Mouse (Mus musculus): ENCODE measurements around the gene Kank4. TPM values are rescaled to one million over a fixed set of nuclear protein-coding genes. Genes with fewer than 3 reads are reported as not detected.
A peak's percentile ranks its signal among the peaks of the same experiment; 100 is the strongest.
"Not testable (repeated sequence)": the region's sequence is repeated elsewhere in the genome, so short reads cannot be mapped to it uniquely, and the experiment has no call there.

Gene Kank4
- 1 to 10 TPM; 1.9 to 4.8 TPM for total RNA-seq (2021)
- long read RNA-seq, experiment 1 = 0 reads
- long read RNA-seq, experiment 2, partial matches to known transcripts = 0 of 1 reads
- long read RNA-seq, experiment 2, other reads (novel, unspliced or antisense) = 1 of 1 reads

- intact Hi-C loops (cut with DNase I; ENCODE audit: low total_unique reads) = no loop called here
- peak; percentile 60 for DNase-seq
Observed at GRCm38 (mm10) chr4:98817184-98817911, at the start of gene Kank4. Gene Kank4, minus strand, starts transcription at chr4:98817537.

DNA sequence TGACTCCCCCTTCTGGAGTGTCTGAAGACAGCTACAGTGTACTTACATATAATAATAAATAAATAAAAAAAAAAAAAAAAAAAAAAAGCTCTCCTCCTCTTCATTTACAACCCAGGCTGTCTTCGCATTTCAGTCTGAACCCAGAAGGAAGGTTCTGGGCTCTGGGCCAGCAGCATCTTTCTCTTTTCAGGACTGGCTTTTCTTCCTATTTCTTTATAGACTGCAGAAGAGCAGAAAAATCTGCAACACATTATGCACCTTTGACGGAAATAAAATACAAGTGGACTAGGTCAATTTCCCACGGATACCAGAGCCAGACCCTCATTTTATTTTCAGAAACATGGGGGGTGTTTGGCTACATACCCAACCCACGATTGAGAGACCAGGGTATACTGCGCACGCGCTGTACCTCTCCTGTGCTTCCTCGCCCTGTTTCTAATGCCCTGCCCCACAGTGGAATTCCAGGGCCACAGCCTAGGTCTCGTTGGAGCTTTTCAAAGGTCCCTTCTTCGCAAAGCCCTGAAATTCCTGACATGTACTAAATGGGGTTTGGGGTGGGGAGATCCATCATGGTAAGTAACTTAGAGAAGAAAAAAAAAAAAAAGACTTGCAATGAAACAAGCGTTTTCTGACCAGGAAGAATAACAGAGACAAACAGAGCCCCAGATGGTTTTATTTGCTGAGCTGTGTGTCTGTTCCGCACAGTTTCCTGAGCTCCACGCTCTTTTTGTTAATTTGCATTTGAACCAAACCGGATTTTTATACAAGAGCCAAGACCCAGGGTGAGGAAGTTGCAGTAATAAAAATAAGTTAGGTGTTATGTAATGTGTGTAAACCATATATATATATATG, 48.3 kb upstream of the Kank4 start:
- DNase-seq = peak; percentile 13

DNA sequence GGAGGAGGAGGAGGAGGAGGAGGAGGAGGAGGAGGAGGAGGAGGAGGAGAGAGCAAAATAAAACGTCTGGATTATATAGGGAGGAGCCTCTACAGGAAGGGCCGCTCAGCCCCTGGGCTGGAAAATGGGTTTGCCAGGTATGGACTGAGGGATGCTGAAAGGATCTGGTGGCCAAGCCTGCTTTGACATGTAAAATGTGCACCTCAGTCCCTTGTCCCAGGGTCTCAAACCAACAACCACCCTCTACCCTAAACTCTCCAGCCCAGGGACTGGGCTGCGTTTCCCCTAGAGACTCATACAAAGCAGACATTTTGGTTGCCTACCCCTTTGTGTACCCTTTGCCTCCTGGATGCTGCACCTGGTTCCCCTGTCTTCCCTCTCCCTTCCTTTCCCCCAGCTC, 47.2 kb upstream of the Kank4 start:
- DNase-seq = no peak
- intact Hi-C loops (cut with DNase I; ENCODE audit: low total_unique reads) = no loop called here

More for the DNA sequence above, 48.3 kb upstream of the Kank4 start:
- intact Hi-C loops (cut with DNase I; ENCODE audit: low total_unique reads) = no loop called here

- intact Hi-C loops (cut with DNase I; ENCODE audit: low total_unique reads) = no loop called here
- no peak for DNase-seq
Observed at GRCm38 (mm10) chr4:98864094-98864493, 46.8 kb upstream of the Kank4 start.

DNA sequence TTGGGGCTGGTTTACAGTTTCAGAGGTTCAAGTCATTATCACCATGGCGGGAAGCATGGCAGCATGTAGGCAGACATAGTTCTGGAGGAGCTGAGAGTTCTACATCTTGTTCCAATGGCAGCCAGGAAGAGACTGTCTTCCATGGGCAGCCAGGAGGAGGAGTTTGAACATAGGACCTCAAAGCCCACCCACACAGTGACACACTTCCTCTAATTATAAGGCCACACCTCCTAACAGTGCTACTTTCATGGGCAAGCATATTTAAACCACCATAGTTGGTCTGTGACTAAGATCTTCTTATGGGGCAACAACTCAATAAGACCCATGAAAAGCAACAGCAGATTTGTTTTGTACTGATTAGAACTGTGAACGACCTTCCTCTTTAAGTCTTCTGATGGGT, 46.1 kb upstream of the Kank4 start:
- intact Hi-C loops (cut with DNase I; ENCODE audit: low total_unique reads) = no loop called here
- DNase-seq = no peak

GRCm38 (mm10) chr4:98858151-98858855, 41.0 kb upstream of the Kank4 start:
- intact Hi-C loops (cut with DNase I; ENCODE audit: low total_unique reads) = no loop called here
- DNase-seq = no peak

GRCm38 (mm10) chr4:98857037-98857648, 39.8 kb upstream of the Kank4 start:
- intact Hi-C loops (cut with DNase I; ENCODE audit: low total_unique reads) = no loop called here
- DNase-seq = peak; percentile 16

DNA sequence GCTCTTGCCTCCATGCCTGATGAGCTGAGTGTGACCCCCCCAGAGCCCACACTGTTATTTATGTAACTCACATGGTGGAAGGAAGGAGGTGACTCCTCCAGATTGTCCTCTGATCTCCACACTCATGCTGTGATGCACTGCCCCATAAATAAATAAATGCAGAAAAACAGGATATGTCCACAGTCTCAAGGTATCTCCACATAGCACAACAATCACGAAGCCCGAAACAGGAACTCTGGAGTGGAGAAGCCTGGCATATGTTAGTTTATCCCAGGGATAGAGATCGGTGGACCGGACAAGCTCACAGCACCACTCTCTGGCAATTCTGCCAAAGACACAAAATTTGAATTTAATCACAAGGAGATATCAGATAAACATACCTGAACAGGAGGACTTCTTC, 36.6 kb upstream of the Kank4 start:
- DNase-seq = no peak
- intact Hi-C loops (cut with DNase I; ENCODE audit: low total_unique reads) = no loop called here

- DNase-seq; intact Hi-C loops (cut with DNase I; ENCODE audit: low total_unique reads): not testable (repeated sequence)
Observed at GRCm38 (mm10) chr4:98850485-98850884, 33.1 kb upstream of the Kank4 start.

DNA sequence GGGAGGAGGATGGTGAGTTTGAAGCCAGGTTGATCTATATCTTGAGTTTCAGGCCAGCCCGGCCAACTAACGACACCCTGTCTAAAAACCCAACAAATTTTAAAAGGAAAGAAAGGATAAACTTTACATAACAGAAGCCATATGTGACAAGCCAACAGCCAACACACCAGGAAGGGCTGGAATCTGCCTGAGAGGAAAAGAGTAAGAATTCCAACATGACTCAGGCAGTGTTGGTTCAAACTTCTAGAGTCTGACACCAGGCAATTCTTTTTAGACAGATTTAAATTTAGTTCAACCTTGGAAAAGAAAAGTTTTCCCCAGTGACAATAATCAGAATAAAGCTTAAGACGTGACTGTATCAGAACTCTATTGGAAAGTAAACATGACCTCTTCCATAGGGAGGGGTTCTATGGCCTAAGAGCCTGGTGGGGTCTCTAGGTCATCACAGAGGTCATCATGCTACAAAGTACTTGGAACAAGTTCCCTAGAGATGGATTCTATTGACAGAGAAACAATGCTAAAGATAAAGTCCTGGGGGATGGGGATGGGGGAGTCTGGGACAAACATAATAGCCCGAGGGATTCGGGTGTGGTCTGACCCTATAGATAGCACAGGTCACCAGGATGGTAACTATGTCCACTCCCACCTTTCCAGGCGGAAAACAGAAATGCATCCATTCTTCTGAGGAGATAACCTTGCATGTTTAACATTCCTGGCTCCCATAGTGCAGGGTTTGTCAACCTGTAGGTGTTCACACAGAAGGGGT, 30.0 kb upstream of the Kank4 start:
- intact Hi-C loops (cut with DNase I; ENCODE audit: low total_unique reads) = no loop called here
- no peak for DNase-seq

GRCm38 (mm10) chr4:98846396-98846795, 29.1 kb upstream of the Kank4 start:
- DNase-seq = no peak
- intact Hi-C loops (cut with DNase I; ENCODE audit: low total_unique reads) = no loop called here

DNA sequence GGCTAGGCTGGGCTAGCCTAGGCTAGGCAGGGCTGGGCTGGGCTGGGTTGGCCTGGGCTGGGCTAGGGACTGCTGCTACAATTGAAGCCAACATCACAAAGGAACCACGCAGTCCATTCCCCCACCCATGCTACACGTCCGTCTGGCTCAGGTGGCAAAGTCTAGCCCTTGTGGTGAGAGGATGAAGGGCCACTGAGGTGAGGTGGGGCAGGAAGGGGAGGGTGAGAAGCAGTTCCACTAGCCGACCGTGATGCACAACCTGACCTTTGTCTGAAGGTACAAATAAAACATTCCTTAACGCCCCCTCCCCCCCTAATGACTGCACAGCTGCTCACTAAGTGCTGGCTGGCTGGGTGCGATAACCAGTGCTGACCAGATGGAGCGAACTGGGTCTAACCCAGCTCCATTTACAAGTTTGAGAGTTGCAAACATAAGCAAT, 28.4 kb upstream of the Kank4 start:
- intact Hi-C loops (cut with DNase I; ENCODE audit: low total_unique reads) = no loop called here

GRCm38 (mm10) chr4:98845201-98845600, 27.9 kb upstream of the Kank4 start:
- intact Hi-C loops (cut with DNase I; ENCODE audit: low total_unique reads) = no loop called here
- DNase-seq = no peak

More for the DNA sequence above, 28.4 kb upstream of the Kank4 start:
- no peak for DNase-seq

- no peak for DNase-seq
- intact Hi-C loops (cut with DNase I; ENCODE audit: low total_unique reads) = no loop called here
Observed at GRCm38 (mm10) chr4:98843906-98844597, 26.7 kb upstream of the Kank4 start.

DNA sequence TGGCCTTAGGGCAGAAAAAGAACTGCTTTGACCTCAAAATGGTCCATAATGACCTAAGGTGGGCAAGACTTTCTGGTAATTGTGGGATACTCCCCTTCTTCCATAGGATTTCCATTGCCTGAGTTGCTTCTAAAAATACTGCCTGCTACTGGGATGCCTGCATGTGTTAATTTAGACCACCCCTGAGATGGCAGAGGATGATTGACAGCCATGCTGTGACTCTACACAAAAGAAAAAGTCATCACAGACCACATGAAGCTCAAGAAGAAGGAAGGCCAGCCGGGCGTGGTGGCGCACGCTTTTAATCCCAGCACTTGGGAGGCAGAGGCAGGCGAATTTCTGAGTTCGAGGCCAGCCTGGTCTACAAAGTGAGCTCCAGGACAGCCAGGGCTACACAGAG, 23.9 kb upstream of the Kank4 start:
- DNase-seq; intact Hi-C loops (cut with DNase I; ENCODE audit: low total_unique reads): not testable (repeated sequence)

- no peak for DNase-seq
- intact Hi-C loops (cut with DNase I; ENCODE audit: low total_unique reads) = no loop called here
Observed at GRCm38 (mm10) chr4:98840526-98840925, 23.2 kb upstream of the Kank4 start.

DNA sequence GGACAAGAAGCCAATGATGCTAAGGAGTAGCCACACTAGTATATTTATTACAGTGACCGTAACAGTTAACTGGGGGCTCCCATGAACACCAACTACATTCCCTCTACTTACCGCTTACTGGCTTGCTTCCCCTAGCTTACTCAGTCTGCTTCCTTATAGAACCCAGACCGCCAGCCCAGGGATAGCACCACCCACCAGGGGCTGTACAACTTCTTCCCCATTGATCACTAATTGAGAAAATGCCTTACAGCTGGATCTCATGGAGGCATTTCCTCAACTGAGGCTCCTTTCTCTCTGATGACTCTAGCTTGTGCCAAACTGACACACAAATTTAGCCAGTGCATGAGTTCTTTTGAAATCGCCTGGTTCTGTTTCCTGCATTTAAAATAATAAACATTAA, 21.6 kb upstream of the Kank4 start:
- no peak for DNase-seq
- intact Hi-C loops (cut with DNase I; ENCODE audit: low total_unique reads) = no loop called here
